Mouse (Mus musculus): ENCODE measurements at regions not wholly inside any gene's neighbourhood (a gene's known extent, or its start where the extent isn't known, plus 50 kb on each side); places are given as distances from the start of the nearest gene placed in this dataset.
A peak's percentile ranks its signal among the peaks of the same experiment; 100 is the strongest.

DNA sequence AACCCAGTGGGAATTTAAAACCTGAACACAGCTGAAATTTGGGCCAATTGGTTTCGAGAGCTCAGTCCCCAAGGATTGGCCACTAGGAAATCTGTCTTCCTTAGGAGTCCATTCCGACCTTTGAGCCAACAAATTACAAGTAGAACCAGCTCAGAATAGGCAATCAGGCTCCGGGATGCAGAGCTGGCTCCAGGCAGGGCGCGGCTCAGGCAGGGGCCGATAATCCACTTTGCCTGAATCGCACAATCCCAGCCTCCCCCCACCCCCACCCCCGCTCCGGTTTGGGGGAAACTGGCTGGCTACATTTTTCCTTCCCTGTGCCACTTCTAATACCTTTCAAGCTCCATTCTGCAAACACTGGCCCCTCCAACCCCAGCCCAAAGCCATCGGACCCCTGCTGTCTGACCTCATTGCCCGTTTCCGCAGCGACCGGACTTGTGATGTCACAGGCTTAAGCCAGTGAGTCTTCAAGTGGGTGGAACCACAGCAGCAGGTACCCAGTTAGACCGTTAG lies 150.5 kb upstream of the Sdk2 start:
- DNase-seq (ENCODE audit: low spot score in 2 of 2) = no peak

DNA sequence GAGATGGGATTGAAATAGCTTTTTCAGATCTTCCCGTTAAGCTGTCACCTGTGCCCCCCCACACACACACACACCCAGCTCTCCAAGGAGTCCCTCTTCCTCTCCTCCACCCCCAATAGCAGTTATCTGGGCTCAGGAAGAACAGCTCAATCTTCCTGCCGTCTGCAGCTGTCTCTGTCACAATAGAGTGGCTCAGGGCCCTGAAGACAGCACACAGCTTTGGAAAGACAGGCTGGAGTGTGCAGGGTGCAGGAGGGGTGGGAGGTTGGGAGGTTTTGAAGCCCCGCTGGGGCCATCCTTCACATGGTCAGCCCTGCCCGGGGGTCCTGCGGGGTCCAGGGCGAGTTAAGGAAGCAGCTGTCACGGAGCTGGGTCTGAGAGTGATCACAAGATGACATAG lies 149.6 kb upstream of the Sdk2 start:
- no peak for DNase-seq (ENCODE audit: low spot score in 2 of 2)

DNA sequence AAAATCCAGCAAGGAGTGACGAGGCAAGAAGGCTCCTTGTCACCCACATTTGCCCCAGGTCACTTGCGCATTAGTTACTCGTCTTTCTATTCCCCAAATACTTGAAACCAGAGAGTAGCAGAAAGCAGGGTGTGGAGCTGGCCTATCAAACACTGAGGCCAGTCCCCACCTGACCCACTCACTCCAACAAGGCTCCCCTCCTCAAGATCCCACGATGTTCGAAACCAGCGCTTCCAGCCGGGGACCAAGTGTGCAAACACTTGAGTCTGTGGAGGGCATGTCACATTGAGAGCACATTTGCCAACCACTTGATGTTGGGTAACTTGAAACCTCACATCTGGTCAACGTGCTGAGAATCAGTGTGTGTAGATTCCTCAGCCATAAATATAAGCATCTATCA lies 148.4 kb upstream of the Sdk2 start:
- DNase-seq (ENCODE audit: low spot score in 2 of 2) = no peak

DNA sequence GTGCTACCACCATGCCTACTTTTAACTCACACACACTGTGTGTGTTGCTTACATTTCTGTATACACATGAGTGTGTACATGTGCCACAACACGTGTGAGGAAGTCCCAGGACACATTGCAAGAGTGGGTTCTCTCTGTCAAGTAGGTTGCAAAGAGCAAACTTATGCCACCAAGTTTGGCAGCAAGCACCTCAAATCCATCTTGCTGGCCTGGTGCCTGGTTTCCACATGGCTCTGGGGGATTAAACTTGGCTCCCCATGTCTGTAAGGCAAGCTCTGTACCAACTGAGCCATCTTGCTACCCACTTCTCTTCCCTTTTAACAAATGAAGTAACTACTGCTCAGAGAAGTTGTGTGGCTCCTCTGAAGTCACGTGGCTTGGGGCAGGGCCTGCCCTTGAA lies 145.3 kb upstream of the Sdk2 start:
- no peak for DNase-seq (ENCODE audit: low spot score in 2 of 2)

DNA sequence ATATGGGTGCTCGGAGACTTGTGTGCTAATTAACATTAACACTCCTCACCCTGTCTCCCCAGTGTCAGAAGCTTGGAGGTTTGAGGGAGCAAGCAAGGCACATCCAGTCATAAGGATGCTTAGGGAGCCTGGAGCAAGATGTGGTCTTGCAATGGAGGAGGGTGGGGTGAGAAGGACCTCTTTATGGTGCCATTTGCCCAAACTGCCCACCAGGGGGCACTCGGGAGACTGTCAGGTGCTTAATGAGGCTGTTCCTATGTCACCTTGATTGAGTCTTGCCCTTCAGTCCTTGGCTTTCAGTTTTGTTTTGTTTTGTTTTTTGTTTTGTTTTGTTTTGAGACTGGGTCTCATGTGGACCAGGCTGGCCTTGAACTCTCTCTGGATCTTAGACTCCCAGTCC lies 138.3 kb upstream of the Sdk2 start:
- DNase-seq (ENCODE audit: low spot score in 2 of 2) = peak in 1 of 2 experiments; percentile 50

DNA sequence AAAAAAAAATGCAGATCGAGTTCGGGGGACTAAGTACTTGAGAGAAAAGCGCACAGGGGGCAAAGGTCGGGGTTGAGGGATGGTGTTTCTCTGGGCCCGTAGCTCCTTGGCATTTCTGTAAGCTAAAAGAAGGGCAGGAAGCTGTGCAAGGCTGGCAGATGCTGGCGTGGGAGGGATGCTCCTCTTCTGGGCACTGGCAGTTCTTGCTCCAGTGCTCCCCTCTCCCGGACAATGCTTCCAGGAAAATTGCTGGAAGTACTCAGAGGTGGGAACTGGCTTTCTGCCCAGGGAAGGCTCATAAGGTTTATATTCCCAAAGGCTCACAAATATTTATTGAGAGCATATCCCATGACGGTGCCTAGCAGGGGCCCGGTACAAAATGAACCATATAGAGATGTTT lies 136.6 kb upstream of the Sdk2 start:
- no peak for DNase-seq (ENCODE audit: low spot score in 2 of 2)

DNA sequence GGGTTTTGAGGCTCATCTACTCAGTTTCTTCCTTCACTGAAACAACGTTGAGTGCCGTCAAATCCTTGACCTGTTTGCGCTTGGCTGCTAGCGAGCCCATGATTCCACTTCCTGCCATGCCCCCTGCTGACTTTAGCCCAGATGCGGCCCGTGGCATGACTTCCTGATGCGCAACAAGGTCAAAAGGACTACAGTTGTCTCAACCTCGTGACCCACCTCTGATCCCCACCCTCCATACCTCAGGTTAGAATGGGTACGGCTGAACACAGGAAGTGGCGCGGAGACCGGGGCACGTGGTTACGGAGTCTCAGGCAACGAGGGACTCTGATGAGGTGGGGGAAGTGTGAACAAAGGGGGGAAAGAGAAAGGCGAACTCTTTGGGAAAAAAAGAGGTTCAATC lies 135.6 kb upstream of the Sdk2 start:
- DNase-seq (ENCODE audit: low spot score in 2 of 2) = no peak

DNA sequence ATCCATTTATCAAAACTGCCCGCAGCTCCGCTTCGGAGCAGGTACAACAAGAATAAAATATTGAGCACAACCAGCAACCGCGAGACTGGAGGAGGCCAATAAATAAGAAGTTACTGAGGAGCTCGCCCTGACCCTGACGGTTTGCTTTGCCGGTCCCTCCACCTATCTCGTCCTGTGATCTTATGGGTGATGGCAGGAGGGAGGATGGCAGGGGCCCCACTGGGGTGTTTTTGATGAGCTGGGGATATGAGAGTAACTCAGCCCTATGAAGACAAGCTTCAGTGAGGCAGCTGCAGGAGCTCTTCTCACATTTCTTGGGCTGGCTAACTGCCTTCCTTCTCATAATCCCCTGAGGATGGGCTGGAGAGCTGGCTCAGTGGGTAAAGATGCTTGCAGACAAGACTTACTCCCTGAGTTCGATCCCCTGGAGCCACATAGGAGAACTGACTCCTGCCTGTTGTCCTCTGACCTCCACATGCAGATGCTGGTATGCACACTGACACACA lies 132.3 kb upstream of the Sdk2 start:
- no peak for DNase-seq (ENCODE audit: low spot score in 2 of 2)

DNA sequence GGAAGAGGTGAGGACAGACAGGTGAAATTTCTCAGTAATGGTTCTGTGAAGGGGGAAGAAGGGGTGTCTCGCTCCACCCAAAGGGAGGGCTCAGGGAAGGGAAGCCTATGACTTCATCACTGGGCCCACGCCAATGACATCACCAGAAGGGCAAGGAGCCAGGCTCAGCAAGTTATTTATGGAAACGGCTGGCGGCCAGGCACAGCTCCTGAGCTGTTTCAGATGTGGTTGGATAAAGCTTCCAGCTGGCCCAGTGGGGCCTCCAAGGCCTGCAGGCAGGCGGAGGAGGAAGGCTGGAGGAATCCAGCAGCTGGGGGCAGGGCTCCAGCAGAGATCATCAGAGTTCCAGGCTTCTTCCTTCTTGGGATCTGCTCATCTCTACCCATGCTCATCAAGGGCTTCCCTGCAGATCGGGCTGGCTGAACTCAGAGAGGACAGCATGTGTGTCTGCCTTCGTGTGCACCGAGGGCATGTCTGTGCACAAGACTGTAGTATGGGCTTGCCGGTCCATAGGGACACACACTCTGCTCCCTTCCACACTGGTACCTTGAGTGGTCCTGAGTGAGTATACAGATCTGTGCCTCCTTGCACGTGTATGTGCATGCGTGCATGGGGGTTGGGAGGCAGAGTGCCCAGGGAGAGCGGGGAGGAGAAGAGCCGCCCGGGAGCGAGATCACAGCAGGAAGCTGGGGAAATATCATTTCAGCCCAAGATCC lies 131.6 kb upstream of the Sdk2 start:
- peak; percentile 81 to 96 for DNase-seq (ENCODE audit: low spot score in 2 of 2)

DNA sequence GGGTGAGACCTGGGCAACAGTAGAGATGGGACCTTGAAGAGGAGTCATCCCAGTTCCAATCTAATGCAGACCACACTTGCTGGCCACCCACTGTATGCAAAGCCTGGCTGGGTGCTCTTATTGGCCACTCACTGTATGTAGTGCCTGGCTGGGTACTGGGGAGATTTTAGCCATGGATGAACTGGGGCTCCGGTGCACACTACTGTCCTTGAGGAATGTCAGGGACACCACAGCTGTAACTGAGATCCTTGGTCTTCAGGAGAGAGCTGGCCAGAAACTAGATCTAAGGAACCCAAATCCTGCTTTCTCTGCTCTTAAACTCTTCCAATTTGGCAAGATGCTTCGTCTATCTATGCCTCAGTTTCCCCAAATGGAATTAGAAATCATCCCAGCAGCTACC lies 128.4 kb upstream of the Sdk2 start:
- DNase-seq (ENCODE audit: low spot score in 2 of 2) = no peak

DNA sequence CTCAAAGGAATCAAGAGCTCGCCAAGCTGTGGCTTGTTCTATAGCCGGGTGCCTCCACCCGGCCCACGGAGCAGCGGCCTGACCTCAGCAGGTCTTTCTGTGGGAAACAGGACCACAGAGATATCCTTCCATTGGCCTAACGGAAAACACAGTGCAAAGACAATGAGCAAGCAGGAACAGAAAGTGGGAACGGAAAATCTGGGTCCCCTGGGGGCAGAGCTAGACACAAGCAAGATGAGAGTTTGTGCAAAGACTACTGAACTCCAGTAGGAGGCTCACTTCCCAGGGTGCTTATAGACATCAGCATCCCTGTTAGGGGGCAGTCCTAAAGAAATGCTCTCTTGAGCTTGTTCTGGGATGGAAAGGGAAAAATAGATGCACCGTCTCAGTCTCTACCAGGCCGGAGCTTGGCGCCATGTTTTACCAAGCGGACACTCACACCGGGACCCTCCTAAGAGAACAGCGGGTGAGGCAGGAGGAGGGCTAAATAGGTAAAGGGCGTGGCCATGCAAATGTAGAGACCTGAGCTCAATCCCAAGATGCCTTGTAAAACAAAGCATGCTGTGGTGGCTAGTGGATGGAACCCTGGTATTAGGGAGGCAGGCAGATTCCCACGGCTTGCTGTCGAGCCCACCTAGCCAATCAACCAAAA lies 127.3 kb upstream of the Sdk2 start:
- no peak for DNase-seq (ENCODE audit: low spot score in 2 of 2)

DNA sequence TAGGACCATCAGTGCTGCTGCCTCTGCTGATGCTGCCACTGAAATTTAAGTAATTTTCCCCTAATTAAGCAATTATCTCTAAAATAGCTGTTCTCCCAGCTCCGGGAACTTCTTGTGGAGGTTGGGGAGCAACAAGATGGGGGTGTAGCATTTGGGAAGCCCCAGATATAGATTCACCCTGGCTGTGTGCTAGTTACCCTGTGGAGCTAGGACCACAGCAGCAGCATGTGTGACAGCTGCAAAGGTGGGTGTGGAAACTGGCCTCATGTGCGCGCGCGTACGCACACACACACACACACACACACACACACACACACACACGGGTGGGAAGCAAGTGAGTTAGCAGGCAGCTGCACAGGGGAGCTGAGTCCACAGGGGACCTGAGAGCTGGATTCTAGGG lies 126.2 kb upstream of the Sdk2 start:
- peak; percentile 56 to 64 for DNase-seq (ENCODE audit: low spot score in 2 of 2)

DNA sequence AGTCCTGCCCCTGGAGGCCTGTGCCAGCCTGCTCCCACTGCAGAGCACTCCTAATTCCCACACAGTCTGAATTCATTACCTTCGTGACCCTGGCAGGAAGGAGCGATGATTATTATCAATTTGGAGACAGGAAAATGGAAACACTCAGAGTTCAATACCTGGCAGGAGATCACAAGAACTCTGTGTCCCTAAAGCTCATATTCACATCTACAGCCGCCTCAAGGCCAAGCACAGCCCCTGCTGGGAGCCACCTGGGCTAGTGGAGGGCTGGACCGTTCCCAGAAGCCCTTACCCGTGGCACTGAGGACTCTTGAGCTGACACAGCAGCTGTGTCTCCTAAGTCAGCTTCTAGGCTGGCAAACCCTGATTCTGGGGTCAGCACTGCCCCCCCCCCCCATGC lies 124.8 kb upstream of the Sdk2 start:
- DNase-seq (ENCODE audit: low spot score in 2 of 2) = no peak

DNA sequence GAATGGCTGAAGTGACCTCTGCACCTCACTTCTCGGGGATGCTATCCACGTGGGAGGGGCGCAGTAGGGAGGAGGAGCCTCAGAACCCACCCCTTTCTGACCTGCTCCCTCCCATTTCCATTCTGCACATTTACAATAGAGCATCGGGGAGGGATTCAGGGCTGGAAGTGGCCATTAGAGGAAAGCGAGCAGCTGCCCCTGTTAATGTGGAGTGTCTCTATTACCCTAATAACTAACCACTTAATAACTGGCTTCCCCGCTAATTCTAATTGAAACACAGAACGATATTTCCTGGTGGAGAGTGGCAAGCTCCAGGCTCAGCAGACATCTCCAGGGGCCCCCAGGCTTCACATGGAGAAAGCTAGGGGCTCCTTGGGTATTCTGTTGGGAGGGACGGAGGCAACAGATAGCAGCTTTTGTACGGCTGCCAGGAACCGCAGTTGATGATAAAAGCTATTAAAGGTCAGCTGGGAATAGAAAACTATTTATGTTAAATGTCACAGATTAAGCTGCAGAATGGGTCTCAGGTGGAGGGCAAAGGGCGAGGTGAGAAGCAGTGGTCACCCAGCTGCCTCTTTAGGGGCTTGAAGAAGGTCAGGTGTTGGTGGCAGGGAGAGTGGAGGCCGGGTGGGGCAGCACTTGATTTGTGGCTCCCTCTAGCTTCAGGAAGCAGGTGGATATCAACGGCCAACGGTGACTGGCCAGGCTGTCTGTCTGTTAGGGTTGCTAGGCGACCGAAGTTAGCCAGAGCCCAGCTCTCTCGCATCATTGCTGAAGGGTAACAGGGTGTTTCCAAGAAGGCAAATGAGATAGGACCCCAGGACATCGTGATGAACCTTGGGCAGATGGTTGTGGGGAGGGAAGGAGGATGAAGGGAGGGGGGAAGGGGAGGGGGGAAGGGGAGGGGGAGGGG lies 118.4 kb upstream of the Sdk2 start:
- DNase-seq (ENCODE audit: low spot score in 2 of 2) = no peak

DNA sequence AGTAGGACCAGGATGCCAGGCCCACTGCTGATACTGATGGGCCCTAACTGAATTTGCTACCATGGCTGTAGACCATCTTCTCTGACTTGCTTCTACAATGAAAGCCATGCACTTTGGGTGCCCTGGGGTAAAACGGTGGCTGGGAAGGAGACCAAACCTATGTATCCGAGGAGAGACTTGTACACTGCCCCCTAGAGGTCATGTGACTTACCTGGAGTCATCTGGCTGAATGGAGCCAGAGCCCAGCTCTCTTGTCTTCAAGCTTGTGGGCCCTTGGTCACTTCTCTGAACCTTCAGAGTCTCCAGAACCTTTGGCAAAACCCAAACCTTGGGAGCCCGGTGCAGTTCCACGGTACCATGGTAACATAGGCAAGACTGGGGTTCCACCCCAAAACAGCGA lies 117.6 kb upstream of the Sdk2 start:
- DNase-seq (ENCODE audit: low spot score in 2 of 2) = no peak

DNA sequence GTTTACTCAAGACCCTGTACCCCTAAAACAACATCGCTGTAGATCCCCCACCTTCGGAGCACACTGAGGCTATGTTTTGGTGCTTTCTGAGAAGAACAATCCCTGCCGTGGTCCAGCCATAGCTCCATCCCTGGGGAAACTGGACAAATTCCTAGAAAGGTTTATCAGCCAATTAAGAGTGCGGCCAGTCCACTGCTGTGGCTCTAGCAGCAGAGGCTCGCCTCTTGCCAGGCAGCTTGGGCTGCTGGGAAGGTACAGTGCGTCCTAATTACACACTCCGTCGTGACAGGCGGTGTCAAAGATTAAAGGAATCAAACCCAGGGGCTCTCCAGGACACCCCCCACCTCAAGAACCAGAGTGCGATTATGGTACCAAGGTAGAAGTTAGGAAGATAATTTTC lies 116.4 kb upstream of the Sdk2 start:
- DNase-seq (ENCODE audit: low spot score in 2 of 2) = no peak

DNA sequence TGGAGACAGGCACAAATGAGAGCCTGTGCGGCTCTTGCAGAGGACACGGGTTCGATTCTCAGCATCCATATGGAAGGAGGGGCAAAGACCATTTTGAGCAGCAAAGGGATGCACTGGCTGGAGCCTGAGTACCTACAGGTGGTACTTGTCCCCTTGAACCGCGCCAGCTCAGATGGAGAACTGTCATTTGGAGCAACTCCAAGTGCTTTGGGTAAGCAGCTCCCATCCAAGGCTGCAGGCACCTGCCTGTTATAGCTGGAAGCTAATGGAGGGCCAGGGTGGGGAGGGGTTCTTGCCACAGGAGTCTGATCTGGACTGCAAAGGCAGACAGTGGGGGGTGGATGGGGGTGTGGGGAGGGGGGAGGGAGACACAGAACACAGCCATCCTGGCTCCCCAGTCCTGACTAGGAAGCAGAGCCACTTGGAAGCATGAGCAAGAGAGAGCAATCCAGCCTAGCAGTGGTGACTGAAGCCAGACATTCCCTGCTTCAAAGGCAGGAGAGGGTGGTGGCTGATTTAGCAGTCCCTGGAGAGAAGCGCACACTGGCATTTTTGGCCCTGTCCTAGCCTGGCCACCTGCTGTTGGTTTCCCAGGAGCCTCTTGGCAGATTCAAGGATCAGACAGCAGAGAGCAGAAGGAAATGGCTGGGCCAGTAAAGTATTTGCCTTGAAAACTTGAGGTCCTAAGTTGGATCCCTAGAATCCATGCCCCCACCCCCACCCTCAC lies 112.1 kb upstream of the Sdk2 start:
- DNase-seq (ENCODE audit: low spot score in 2 of 2) = no peak

DNA sequence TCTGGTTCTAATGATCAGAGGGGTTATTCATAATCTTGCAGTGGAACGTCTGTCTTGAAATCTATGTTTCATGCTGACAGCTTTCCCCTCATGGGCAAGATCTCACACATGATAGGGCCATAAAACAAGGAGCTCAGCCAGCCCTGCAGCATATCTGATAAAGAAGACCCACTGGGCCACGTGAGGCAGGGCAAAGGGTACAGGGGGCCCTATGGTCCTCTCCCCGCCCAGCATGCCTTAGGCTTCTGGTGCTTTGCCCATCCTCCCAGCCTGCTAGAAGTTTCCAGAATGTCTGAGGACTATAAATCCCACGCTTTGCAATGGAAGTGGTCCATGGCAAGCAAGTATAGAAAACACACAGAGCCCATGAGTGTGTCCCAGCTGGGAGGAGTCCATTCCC lies 110.9 kb upstream of the Sdk2 start:
- DNase-seq (ENCODE audit: low spot score in 2 of 2) = no peak

DNA sequence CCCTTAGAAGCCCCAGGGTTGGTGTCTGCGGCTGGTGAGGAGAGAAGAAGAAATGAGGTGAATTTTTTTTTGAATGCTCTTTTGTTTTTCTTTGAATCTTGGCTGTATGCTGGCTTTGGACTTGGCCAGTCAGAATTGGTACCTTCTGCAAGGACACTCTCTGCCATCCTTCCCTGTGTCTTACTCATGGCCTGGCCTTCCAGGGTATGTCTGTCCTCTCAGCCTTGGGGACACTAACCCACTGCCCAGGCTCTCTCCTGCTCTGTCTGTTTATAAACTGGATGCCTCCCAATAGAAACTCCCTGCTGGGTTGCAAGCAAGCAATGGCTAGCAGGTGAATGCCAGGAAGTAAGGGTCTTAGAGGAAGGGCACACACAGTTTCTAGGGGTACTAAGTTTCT lies 110.4 kb upstream of the Sdk2 start:
- no peak for DNase-seq (ENCODE audit: low spot score in 2 of 2)

DNA sequence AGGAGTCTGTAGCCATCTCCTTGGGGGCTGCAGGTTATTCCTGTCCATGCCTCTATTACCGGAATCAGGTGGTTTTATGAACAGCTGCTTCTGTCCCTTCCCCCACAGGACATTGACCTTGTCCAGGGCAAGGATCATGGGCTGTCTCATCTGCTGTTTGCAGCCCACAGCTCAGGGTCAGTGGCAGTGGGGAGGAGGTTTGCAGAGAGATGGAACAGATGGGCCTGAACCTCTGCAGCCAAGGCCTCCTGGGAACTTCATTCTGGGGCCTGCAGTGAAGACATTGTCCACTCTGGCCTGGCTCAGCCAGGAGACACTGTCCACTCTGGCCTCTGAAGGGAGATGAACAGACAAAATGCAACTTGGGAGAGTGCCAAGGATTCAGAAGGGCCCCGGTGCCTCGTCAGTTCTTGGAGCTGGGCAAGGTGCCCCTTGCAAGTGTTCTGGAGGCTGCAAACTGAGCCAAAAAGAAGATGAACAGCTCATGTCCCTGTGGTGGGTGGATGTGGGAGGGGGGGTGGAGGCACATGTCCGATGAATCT lies 109.9 kb upstream of the Sdk2 start:
- DNase-seq (ENCODE audit: low spot score in 2 of 2) = no peak

DNA sequence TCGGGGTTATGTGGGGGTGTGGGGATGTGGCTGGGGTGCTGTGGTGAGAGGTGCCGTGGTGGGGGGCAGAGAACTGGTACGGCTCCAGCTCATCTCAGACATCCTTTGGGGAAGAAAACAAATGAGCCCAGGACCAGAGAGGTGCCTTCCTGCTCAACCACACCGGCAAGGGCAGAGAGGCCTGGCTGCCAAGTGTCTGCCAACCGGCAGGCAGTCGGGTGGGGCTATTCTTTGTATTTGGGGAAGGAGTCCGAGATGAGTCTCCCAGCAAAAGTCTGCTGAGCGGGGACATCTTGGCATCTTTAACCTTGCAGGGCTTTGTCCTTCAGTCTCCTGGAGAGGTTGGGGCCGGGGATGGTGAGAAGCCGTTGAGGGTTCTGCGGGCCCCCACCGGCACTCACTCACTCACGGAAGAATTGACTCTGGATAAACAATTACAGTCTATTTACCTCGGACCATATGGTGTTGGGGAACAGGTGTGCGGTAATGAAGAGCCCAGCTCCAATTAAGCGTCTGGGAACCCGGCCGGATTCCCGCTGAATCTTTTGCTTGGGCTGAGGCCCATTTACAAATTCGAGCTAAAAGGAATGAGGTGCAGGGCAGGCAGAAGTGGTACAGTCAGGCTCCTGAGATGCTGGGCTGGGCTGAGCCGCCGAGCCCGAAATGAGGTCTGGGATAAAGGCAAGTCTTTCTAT lies 108.7 kb upstream of the Sdk2 start:
- no peak for DNase-seq (ENCODE audit: low spot score in 2 of 2)
